Mouse (Mus musculus) limb, embryonic 10.5 days (tissue): ENCODE measurements around the gene Gm8220. TPM values are rescaled to one million over a fixed set of nuclear protein-coding genes. Genes with fewer than 3 reads are reported as not detected.
"Not testable (repeated sequence)": the region's sequence is repeated elsewhere in the genome, so short reads cannot be mapped to it uniquely, and the experiment has no call there.

ENCODE experiments used
- DNase-seq: peaks from one replicate; pipeline ENCODE4 v3.0.0-alpha.2; 2017; ENCODE audit warnings: low spot score
- H3K27ac ChIP-seq: fragments of 300-500 bp; sonication (generic); 2 replicates; pipeline ENCODE4 v1.5.1; 2016; ENCODE audit warnings: mild to moderate bottlenecking
- H3K27me3 ChIP-seq: fragments of 300-500 bp; sonication (generic); 2 replicates; pipeline ENCODE4 v1.6.1; 2016; ENCODE audit warnings: low read depth, mild to moderate bottlenecking; ENCODE audit not compliant: poor library complexity, severe bottlenecking
- H3K36me3 ChIP-seq: fragments of 300-500 bp; sonication (generic); 2 replicates; pipeline ENCODE4 v1.6.1; 2016; ENCODE audit warnings: mild to moderate bottlenecking, moderate library complexity
- H3K4me1 ChIP-seq: fragments of 300-500 bp; sonication (generic); 2 replicates; pipeline ENCODE4 v1.6.1; 2016
- H3K4me3 ChIP-seq: fragments of 300-500 bp; sonication (generic); 2 replicates; pipeline ENCODE4 v1.5.1; 2016; ENCODE audit warnings: mild to moderate bottlenecking, moderate library complexity
- H3K9me3 ChIP-seq: fragments of 300-500 bp; sonication (generic); replicated peaks from 2 replicates; pipeline ENCODE4 v1.6.1; 2016; ENCODE audit warnings: mild to moderate bottlenecking
- WGBS: fragments of 180-500 bp; shearing (Covaris S2); methylation state at CpG from one replicate; pipeline ENCODE4 v1.1.7; 2016; 5-methylcytosine and 5-hydroxymethylcytosine counted together
- polyA plus RNA-seq: library from polyadenylated mRNA; unstranded; fragments of >200 nt; fragmentation: Nextera tagmentation; extraction: Ambion mirVana; gene quantifications from 2 replicates; pipeline ENCODE4 v1.2.1, GENCODE M21; 2016

The Gm8220 gene
- polyA plus RNA-seq = not detected in 2 replicates

DNA sequence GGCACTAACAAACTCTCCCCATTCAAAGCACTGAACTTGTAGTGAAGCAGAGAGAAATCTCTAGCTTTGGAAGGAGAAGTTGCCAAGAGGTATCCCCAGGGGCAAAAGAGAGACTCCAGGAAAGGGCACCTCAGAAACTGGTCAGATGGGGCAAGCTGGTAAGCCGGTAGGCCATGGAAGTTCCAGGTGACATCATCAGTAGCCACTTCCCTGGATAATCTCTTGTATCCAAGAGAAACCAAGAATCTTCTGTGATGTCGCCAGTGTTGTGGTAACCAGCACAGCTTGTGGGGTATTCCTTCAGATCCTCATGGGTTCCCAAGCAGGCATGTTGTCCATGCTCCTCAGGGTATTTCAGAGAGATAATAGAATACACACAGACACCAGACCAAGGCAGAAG, at the start of gene Gm8220:
Gm8220 (plus strand) TSS at position 301 of the 400 bp plus-strand sequence.
- not testable (repeated sequence) for DNase-seq, H3K4me1 ChIP-seq, H3K36me3 ChIP-seq, H3K27me3 ChIP-seq, H3K9me3 ChIP-seq, H3K27ac ChIP-seq, H3K4me3 ChIP-seq
- 88% methylated on average over 2 of the region's 2 CpGs for WGBS

DNA sequence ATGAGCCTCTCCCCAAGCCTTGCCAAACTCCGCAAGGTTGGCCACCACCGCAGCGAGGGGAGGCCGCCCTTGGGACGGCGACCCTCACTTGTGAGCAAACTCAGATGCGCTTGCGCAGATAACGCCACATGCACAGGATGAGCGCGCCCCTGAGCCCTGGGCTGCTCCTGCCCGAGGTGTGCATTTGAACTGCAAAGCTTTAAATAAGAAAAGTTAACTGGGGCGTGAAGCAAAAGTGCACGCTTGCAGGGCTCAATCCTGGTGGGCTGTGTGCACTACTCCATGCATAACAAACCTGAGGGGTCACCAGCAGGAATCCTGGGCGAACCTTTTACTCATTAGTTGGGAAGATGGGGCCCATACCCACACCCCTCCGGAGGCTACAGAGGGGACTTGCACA, 37.3 kb upstream of the Gm8220 start:
- Histone ChIP-seq H3K36me3 (no peaks in the 10 kb centered on the region), H3K9me3 (no peaks in the 10 kb centered on the region), H3K27me3 (no peaks in the 10 kb centered on the region), H3K4me1 (no peaks in the 10 kb centered on the region), H3K27ac (no peak overlapping the region), H3K4me3 (no peak overlapping the region)
- WGBS = 94% methylated on average over 16 of the region's 16 CpGs
- no peak for DNase-seq

DNA sequence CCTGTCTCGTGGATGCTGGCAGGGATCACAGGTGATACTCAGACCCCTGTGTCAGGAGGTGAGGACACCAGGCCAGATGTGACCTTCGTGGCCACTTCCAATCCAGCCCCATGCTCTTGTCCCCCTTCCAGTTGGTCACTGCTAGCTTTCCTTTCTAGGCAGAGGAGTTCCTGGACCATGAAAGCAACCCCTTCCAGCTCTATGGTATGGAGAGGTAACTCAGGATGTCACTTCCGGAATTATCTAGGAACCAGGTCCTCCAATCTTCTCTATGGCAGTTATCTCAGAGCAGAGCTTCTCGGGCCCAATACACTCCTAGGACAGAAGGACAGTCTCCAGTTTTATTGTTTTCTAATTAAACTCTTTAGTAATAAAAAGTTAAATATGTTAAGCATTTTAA, 26.7 kb downstream of the Gm8220 start:
- not testable (repeated sequence) for DNase-seq, H3K4me1 ChIP-seq, H3K9me3 ChIP-seq, H3K27me3 ChIP-seq, H3K4me3 ChIP-seq, H3K27ac ChIP-seq, H3K36me3 ChIP-seq
- WGBS = 79% methylated on average over 4 of the region's 4 CpGs

GRCm38 (mm10) chr14:44338484-44338883, 53.1 kb downstream of the Gm8220 start, which contains the start of gene Gm5930:
Gm5930 (minus strand) TSS chr14:44338584.
- DNase-seq, H3K4me1 ChIP-seq, H3K4me3 ChIP-seq, H3K36me3 ChIP-seq, H3K27ac ChIP-seq, H3K27me3 ChIP-seq, H3K9me3 ChIP-seq: not testable (repeated sequence)
- WGBS = no CpG with 5 or more reads among the region's 2 CpGs

Other genes starting within 250 kb of the Gm8220 start
- not detected in 2 replicates for gene Ear2, start 182.9 kb upstream of the Gm8220 start, polyA plus RNA-seq
- gene Gm3327, start 161.7 kb upstream of the Gm8220 start, polyA plus RNA-seq = not detected in 2 replicates
- not detected in 2 replicates for gene Gm8212, start 87.9 kb upstream of the Gm8220 start, polyA plus RNA-seq
- gene 4930503E14Rik, start 72.3 kb upstream of the Gm8220 start, polyA plus RNA-seq = not detected in 2 replicates
- not detected in 2 replicates for gene Gm5930, start 53.0 kb downstream of the Gm8220 start, polyA plus RNA-seq
- gene Gm8229, start 79.8 kb downstream of the Gm8220 start, polyA plus RNA-seq = not detected in 2 replicates
- gene Gm3371, start 125.1 kb downstream of the Gm8220 start, polyA plus RNA-seq = not detected in 2 replicates
- gene Gm8232, start 148.1 kb downstream of the Gm8220 start, polyA plus RNA-seq = not detected in 2 replicates
- gene BC061237, start 206.9 kb downstream of the Gm8220 start, polyA plus RNA-seq = not detected in 2 replicates
- gene Gm17093, start 232.7 kb downstream of the Gm8220 start, polyA plus RNA-seq = not detected in 2 replicates